20 mouse cellular contexts compared by ENCODE assay signal in genomic region chr13:75686995-75687394, GRCm38 (mm10). TPM values are rescaled to one million over a fixed set of nuclear protein-coding genes. Genes with fewer than 3 reads are reported as not detected.
DNase-seq lines count a peak whose midpoint lies in the region; ATAC-seq and TF ChIP-seq lines count a peak whose summit lies in the region.
"Had no signal": no experiment of that assay in that cellular context is flagged by ENCODE, and none has a peak within 500 bp of the region (broad histone marks: within the 10 kb centered on the region; RNA-seq: fewer than 3 reads in every experiment).

No protein-coding gene starts in this region.

- H3K4me2 ChIP-seq in stomach, embryonic 15.5 days = no peak overlapping the region
- no peak overlapping the region for H3K4me2 ChIP-seq in stomach, postnatal 0 days (replicated peaks; ENCODE audit: low read depth)
- peak overlapping the region; percentile 25 for H3K4me2 ChIP-seq in liver, embryonic 14.5 days (ENCODE audit: low read depth)
- H3K4me2 ChIP-seq: embryonic facial prominence, embryonic 15.5 days; forebrain, embryonic 12.5 days; hindbrain, embryonic 13.5 days had no signal

- no peak for TF ChIP-seq CTCF in stomach, postnatal 0 days (IDR thresholded peaks at IDR 0.05; ENCODE audit: low read depth)
- no peak for TF ChIP-seq CTCF in liver, embryonic 14.5 days (IDR thresholded peaks at IDR 0.05; ENCODE audit: low read depth)

- peak; percentile 66; the same call in 1 of the 2 replicates for ATAC-seq in stomach, embryonic 15.5 days (ENCODE audit: insufficient read depth, low FRiP score, low read depth)
- no peak for ATAC-seq in stomach, postnatal 0 days (ENCODE audit: low FRiP score, low TSS enrichment)
- ATAC-seq in erythroid progenitor cell, adult 5-6 weeks (replicated peaks; ENCODE audit: low FRiP score, poor library complexity, severe bottlenecking) = peak; percentile 63; the same call in 1 of the 2 replicates
- peak; percentile 93 for ATAC-seq in liver, embryonic 14.5 days (ENCODE audit: insufficient read depth)
- ATAC-seq in megakaryocyte-erythroid progenitor cell, adult 5-6 weeks (replicated peaks; ENCODE audit: low FRiP score, low TSS enrichment, poor library complexity, severe bottlenecking) = peak; percentile 95
- ATAC-seq: forebrain, postnatal 0 days; hindbrain, postnatal 0 days had no signal

- 73% methylated on average over 4 of the region's 4 CpGs for WGBS in stomach, embryonic 15.5 days
- 83% methylated on average over 4 of the region's 4 CpGs for WGBS in stomach, postnatal 0 days
- 27% methylated on average over 4 of the region's 4 CpGs for WGBS in liver, embryonic 14.5 days (ENCODE audit: insufficient replicate concordance)
- 90% methylated on average over 4 of the region's 4 CpGs for WGBS in midbrain, embryonic 10.5 days

- H3K27ac ChIP-seq in stomach, embryonic 15.5 days = no peak overlapping the region
- no peak overlapping the region for H3K27ac ChIP-seq in stomach, postnatal 0 days (replicated peaks)
- H3K27ac ChIP-seq in liver, embryonic 14.5 days = peak overlapping the region; percentile 40
- no peak overlapping the region for H3K27ac ChIP-seq in midbrain, embryonic 10.5 days (replicated peaks)
- H3K27ac ChIP-seq: embryonic facial prominence, embryonic 15.5 days; forebrain, embryonic 12.5 days; hindbrain, embryonic 13.5 days; hindbrain, postnatal 0 days had no signal

- no peaks in the 10 kb centered on the region for H3K27me3 ChIP-seq in stomach, embryonic 15.5 days (replicated peaks)
- no peaks in the 10 kb centered on the region for H3K27me3 ChIP-seq in stomach, postnatal 0 days (ENCODE audit: control insufficient read depth, insufficient read depth, low read length)
- H3K27me3 ChIP-seq in liver, embryonic 14.5 days (ENCODE audit: control insufficient read depth, insufficient read depth, low read length) = no peaks in the 10 kb centered on the region
- H3K27me3 ChIP-seq in midbrain, embryonic 10.5 days (ENCODE audit: low read depth, poor library complexity, severe bottlenecking) = no peaks in the 10 kb centered on the region
- H3K27me3 ChIP-seq: CH12.LX; embryonic facial prominence, embryonic 15.5 days; forebrain, embryonic 12.5 days; hindbrain, embryonic 13.5 days had no signal

- no peak overlapping the region for H3K9ac ChIP-seq in stomach, embryonic 15.5 days
- H3K9ac ChIP-seq in stomach, postnatal 0 days (ENCODE audit: low read length) = no peak overlapping the region
- H3K9ac ChIP-seq in liver, embryonic 14.5 days (replicated peaks) = no peak overlapping the region; the same call in 1 of the 2 replicates
- H3K9ac ChIP-seq: embryonic facial prominence, embryonic 15.5 days; forebrain, embryonic 12.5 days; forebrain, postnatal 0 days; hindbrain, embryonic 13.5 days had no signal

- no peak for TF ChIP-seq EP300 in stomach, postnatal 0 days (optimal IDR thresholded peaks at IDR 0.05)
- TF ChIP-seq EP300 in liver, embryonic 14.5 days (IDR thresholded peaks at IDR 0.05; ENCODE audit: low read depth) = peak; percentile 87

- no peaks in the 10 kb centered on the region for H3K9me3 ChIP-seq in stomach, embryonic 15.5 days
- no peaks in the 10 kb centered on the region for H3K9me3 ChIP-seq in stomach, postnatal 0 days (ENCODE audit: control insufficient read depth, low read length)
- no peaks in the 10 kb centered on the region for H3K9me3 ChIP-seq in liver, embryonic 14.5 days (ENCODE audit: control insufficient read depth, low read length)
- no peaks in the 10 kb centered on the region for H3K9me3 ChIP-seq in midbrain, embryonic 10.5 days (replicated peaks)
- H3K9me3 ChIP-seq: embryonic facial prominence, embryonic 15.5 days; forebrain, embryonic 12.5 days; hindbrain, embryonic 13.5 days had no signal

- H3K36me3 ChIP-seq in stomach, embryonic 15.5 days = no peaks in the 10 kb centered on the region
- no peaks in the 10 kb centered on the region for H3K36me3 ChIP-seq in stomach, postnatal 0 days (ENCODE audit: control insufficient read depth, insufficient read depth, low read length)
- H3K36me3 ChIP-seq in liver, embryonic 14.5 days (replicated peaks; ENCODE audit: control insufficient read depth, insufficient read depth, low read depth) = no peaks in the 10 kb centered on the region
- no peaks in the 10 kb centered on the region for H3K36me3 ChIP-seq in midbrain, embryonic 10.5 days
- H3K36me3 ChIP-seq: embryonic facial prominence, embryonic 15.5 days; forebrain, embryonic 12.5 days; hindbrain, embryonic 13.5 days had no signal

- no peaks in the 10 kb centered on the region for H3K4me1 ChIP-seq in stomach, embryonic 15.5 days
- H3K4me1 ChIP-seq in stomach, postnatal 0 days (replicated peaks; ENCODE audit: control insufficient read depth, insufficient read depth) = no peaks in the 10 kb centered on the region
- H3K4me1 ChIP-seq in liver, embryonic 14.5 days (replicated peaks; ENCODE audit: control insufficient read depth in 2 of 2, insufficient read depth in 2 of 2, low read length in 1 of 2) = peaks cover 8 to 13% of the 10 kb centered on the region in 2 experiments
- H3K4me1 ChIP-seq in midbrain, embryonic 10.5 days = no peaks in the 10 kb centered on the region
- H3K4me1 ChIP-seq: embryonic facial prominence, embryonic 15.5 days; forebrain, embryonic 12.5 days; hindbrain, embryonic 13.5 days had no signal

- H3K4me3 ChIP-seq in stomach, embryonic 15.5 days (replicated peaks) = no peak overlapping the region
- no peak overlapping the region for H3K4me3 ChIP-seq in stomach, postnatal 0 days (ENCODE audit: low read depth, low read length)
- no peak overlapping the region for H3K4me3 ChIP-seq in liver, embryonic 14.5 days (ENCODE audit: insufficient read depth in 1 of 2, low read depth in 2 of 2, low read length in 2 of 2)
- no peak overlapping the region for H3K4me3 ChIP-seq in midbrain, embryonic 10.5 days
- H3K4me3 ChIP-seq: embryonic facial prominence, embryonic 15.5 days; forebrain, embryonic 12.5 days; hindbrain, embryonic 13.5 days had no signal

- no peak for DNase-seq in stomach, postnatal 0 days (ENCODE audit: low spot score)
- peak; percentile 19 to 56 (median 38) for DNase-seq in liver, embryonic 14.5 days (ENCODE audit: low read depth in 3 of 3, low spot score in 3 of 3)
- DNase-seq in midbrain, embryonic 10.5 days (ENCODE audit: low spot score) = no peak
- DNase-seq in heart, adult 9 months (ENCODE audit: low spot score in 2 of 2) = no peak
- DNase-seq in adipocyte (ENCODE audit: low spot score) = no peak
- DNase-seq: adrenal gland, postnatal 14 days; cerebellum, adult 2 months; cerebellum, postnatal 14 days; embryo, embryonic 11 days; forebrain, postnatal 0 days; gastrocnemius, postnatal 14 days; heart, postnatal 14 days had no signal

RNA-seq across cellular contexts. Expression of gene Ell2, which starts 19.6 kb away (rescaled TPM):
- polyA plus RNA-seq in stomach, embryonic 15.5 days (2015; fragmentation: Nextera tagmentation; extraction: Ambion mirVana) = 12.2 and 14.9 TPM in 2 replicates
- 13.0 and 13.6 TPM in 2 replicates for polyA plus RNA-seq in stomach, postnatal 0 days (2015; fragmentation: Nextera tagmentation; extraction: Ambion mirVana)
- total RNA-seq in erythroid progenitor cell, adult 5-6 weeks (2015; ENCODE audit: low replicate concordance) = 78.4 and 114 TPM in 2 replicates
- total RNA-seq in erythroid progenitor cell, adult 5-6 weeks (2017; ENCODE audit: low replicate concordance) = 46.5 and 46.8 TPM in 2 replicates
- polyA plus RNA-seq in liver, embryonic 14.5 days (2012; rRNA removed) = 20.2 and 30.5 TPM in 2 replicates
- polyA plus RNA-seq in liver, embryonic 14.5 days (2014; fragmentation: Nextera tagmentation; extraction: Ambion mirVana) = 41.2 and 44.0 TPM in 2 replicates
- total RNA-seq in megakaryocyte-erythroid progenitor cell, adult 5-6 weeks (2014; fragmentation: Nextera tagmentation) = 40.4 and 65.7 TPM in 2 replicates
- total RNA-seq in megakaryocyte-erythroid progenitor cell, adult 5-6 weeks (2017) = 61.8 and 63.9 TPM in 2 replicates
- 4.6 and 5.7 TPM in 2 replicates for polyA plus RNA-seq in midbrain, embryonic 10.5 days (2016; fragmentation: Nextera tagmentation; extraction: Ambion mirVana)

Comparison
In these comparisons a context has a peak if more than half of its experiments do, and no peak if none do; other contexts are left out.
1. DNase-seq: peak in liver, embryonic 14.5 days (3 of 3); none in stomach, postnatal 0 days (single experiment), midbrain, embryonic 10.5 days (single experiment), heart, adult 9 months (0 of 2) and adipocyte (single experiment).